Mouse (Mus musculus) ES-Bruce4 (cell line): Measurements from ENCODE around the gene Ints1. TPM values are rescaled to one million over a fixed set of nuclear protein-coding genes. Genes with fewer than 3 reads are reported as not detected.

Experiments
- H3K27ac ChIP-seq: 2 replicates; pipeline ENCODE4 v1.5.1; 2012; ENCODE audit warnings: low read length, inconsistent platforms; ENCODE audit not compliant: insufficient read depth
- H3K27me3 ChIP-seq: 2 replicates; pipeline ENCODE4 v1.6.1; 2012; ENCODE audit warnings: mild to moderate bottlenecking, low read length, inconsistent platforms; ENCODE audit not compliant: control insufficient read depth, poor library complexity, insufficient read depth, severe bottlenecking
- H3K36me3 ChIP-seq: 2 replicates; pipeline ENCODE4 v1.6.1; 2012; ENCODE audit warnings: inconsistent platforms, mild to moderate bottlenecking, low read length, moderate library complexity; ENCODE audit not compliant: control insufficient read depth, poor library complexity, insufficient read depth, severe bottlenecking
- H3K4me1 ChIP-seq: one replicate; pipeline ENCODE4 v1.8.1; 2011; ENCODE audit warnings: low read length; ENCODE audit not compliant: control insufficient read depth, insufficient read depth
- H3K4me3 ChIP-seq: 2 replicates; pipeline ENCODE4 v1.5.1; 2011; ENCODE audit warnings: low read depth, mild to moderate bottlenecking, low read length
- H3K9ac ChIP-seq: 2 replicates; pipeline ENCODE4 v1.6.1; 2012; ENCODE audit warnings: low read depth, mild to moderate bottlenecking, inconsistent platforms; ENCODE audit not compliant: poor library complexity, severe bottlenecking
- H3K9me3 ChIP-seq: replicated peaks from 2 replicates; pipeline ENCODE4 v1.6.1; 2012; ENCODE audit warnings: mild to moderate bottlenecking, low read length, inconsistent platforms; ENCODE audit not compliant: control insufficient read depth, poor library complexity, insufficient read depth, severe bottlenecking
- CTCF ChIP-seq: IDR thresholded peaks from one replicate; pipeline ENCODE4 v1.8.1; 2011; ENCODE audit warnings: low read depth, low read length
- EP300 ChIP-seq: IDR thresholded peaks from 2 replicates; pipeline ENCODE4 v1.6.1; 2011; ENCODE audit warnings: low read depth, low read length; ENCODE audit not compliant: insufficient read depth
- POLR2A ChIP-seq: IDR thresholded peaks from one replicate; pipeline ENCODE4 v1.8.1; 2011; ENCODE audit warnings: low read length; ENCODE audit not compliant: insufficient read depth
- polyA plus RNA-seq: library from polyadenylated mRNA; stranded (reverse); fragments of >200 nt; gene quantifications from 2 replicates; pipeline ENCODE4 v1.2.4, GENCODE M21; 2011; ENCODE audit warnings: low read depth; ENCODE audit not compliant: missing spikeins, insufficient read depth, insufficient read length

Gene Ints1
- polyA plus RNA-seq, 1 experiment, result 54.6 TPM

GRCm38 (mm10) chr5:139738592-139739315 lies 36.7 kb downstream of the Ints1 start:
- no peak overlapping the region for H3K9ac ChIP-seq
- H3K4me1 ChIP-seq, result no peaks in the 10 kb centered on the region
- TF ChIP-seq CTCF (no peak), EP300 (no peak)
- H3K36me3 ChIP-seq, result no peaks in the 10 kb centered on the region
- no peak overlapping the region for H3K4me3 ChIP-seq
- H3K9me3 ChIP-seq, result no peaks in the 10 kb centered on the region
- H3K27me3 ChIP-seq, result no peaks in the 10 kb centered on the region
- no peak overlapping the region for H3K27ac ChIP-seq

GRCm38 (mm10) chr5:139737841-139738591 lies 37.5 kb downstream of the Ints1 start:
- H3K4me3 ChIP-seq, result no peak overlapping the region
- no peaks in the 10 kb centered on the region for H3K9me3 ChIP-seq
- H3K4me1 ChIP-seq, result no peaks in the 10 kb centered on the region
- H3K27ac ChIP-seq, result no peak overlapping the region
- TF ChIP-seq CTCF (no peak), POLR2A (no peak), EP300 (no peak)
- no peaks in the 10 kb centered on the region for H3K36me3 ChIP-seq
- H3K9ac ChIP-seq, result no peak overlapping the region
- no peaks in the 10 kb centered on the region for H3K27me3 ChIP-seq

- Histone ChIP-seq H3K4me3 (no peak overlapping the region), H3K27ac (no peak overlapping the region), H3K4me1 (no peaks in the 10 kb centered on the region)
Observed at GRCm38 (mm10) chr5:139736504-139736940, 39.0 kb downstream of the Ints1 start.

GRCm38 (mm10) chr5:139735677-139736503 lies 39.6 kb downstream of the Ints1 start, which contains the start of gene Micall2:
Gene Micall2, minus strand, starts transcription at chr5:139736336.
- 0 out of 2 replicates have a peak within 1 kb of the TSS, but pooled peaks have one; percentile 44 for H3K9ac ChIP-seq
- H3K4me3 ChIP-seq, result peak within 1 kb of the TSS; percentile 37
- H3K4me1 ChIP-seq, result no peaks in the 10 kb centered on the region
- H3K9me3 ChIP-seq, result no peaks in the 10 kb centered on the region
- no peaks in the 10 kb centered on the region for H3K36me3 ChIP-seq
- no peaks in the 10 kb centered on the region for H3K27me3 ChIP-seq
- TF ChIP-seq POLR2A (no peak), EP300 (no peak), CTCF (no peak)
- H3K27ac ChIP-seq, result no peak within 1 kb of the TSS

More at GRCm38 (mm10) chr5:139736504-139736940, 39.0 kb downstream of the Ints1 start:
- TF ChIP-seq EP300, result no peak
- TF ChIP-seq CTCF, result no peak
- no peak for TF ChIP-seq POLR2A
- H3K27me3 ChIP-seq, result no peaks in the 10 kb centered on the region
- H3K36me3 ChIP-seq, result no peaks in the 10 kb centered on the region
- H3K9ac ChIP-seq, result 0 out of 2 replicates have a peak overlapping the region, but pooled peaks have one; percentile 44
- no peaks in the 10 kb centered on the region for H3K9me3 ChIP-seq

- no peaks in the 10 kb centered on the region for H3K27me3 ChIP-seq
- no peaks in the 10 kb centered on the region for H3K4me1 ChIP-seq
- H3K4me3 ChIP-seq, result no peak overlapping the region
- TF ChIP-seq POLR2A (no peak), EP300 (no peak), CTCF (no peak)
- H3K36me3 ChIP-seq, result no peaks in the 10 kb centered on the region
- H3K9me3 ChIP-seq, result no peaks in the 10 kb centered on the region
- no peak overlapping the region for H3K9ac ChIP-seq
- H3K27ac ChIP-seq, result no peak overlapping the region
Observed at GRCm38 (mm10) chr5:139734746-139735145, 40.7 kb downstream of the Ints1 start.
